Mouse (Mus musculus): ENCODE results near the gene Npnt. TPM values are rescaled to one million over a fixed set of nuclear protein-coding genes. Genes with fewer than 3 reads are reported as not detected.

The Npnt gene
- total RNA-seq, 2 experiments from 2014 or later = 84.2 to 87.6 TPM

- DNase-seq (ENCODE audit: extremely low spot score in 1 of 2, low spot score in 2 of 2) = no peak
- intact Hi-C loops (cut with DNase I) = no loop called here
These were observed 7.3 kb downstream of the Npnt start for GRCm38 (mm10) chr3:132942778-132943177.

- no peak for DNase-seq (ENCODE audit: extremely low spot score in 1 of 2, low spot score in 2 of 2)
- intact Hi-C loops (cut with DNase I) = no loop called here
These were observed 9.7 kb downstream of the Npnt start for GRCm38 (mm10) chr3:132940181-132940990.

- intact Hi-C loops (cut with DNase I) = no loop called here
- no peak for DNase-seq (ENCODE audit: extremely low spot score in 1 of 2, low spot score in 2 of 2)
These were observed 11.1 kb downstream of the Npnt start for GRCm38 (mm10) chr3:132939006-132939405.

- DNase-seq (ENCODE audit: extremely low spot score in 1 of 2, low spot score in 2 of 2) = no peak
- intact Hi-C loops (cut with DNase I) = no loop called here
These were observed 15.4 kb downstream of the Npnt start for GRCm38 (mm10) chr3:132934649-132935048.

- DNase-seq (ENCODE audit: extremely low spot score in 1 of 2, low spot score in 2 of 2) = no peak
- intact Hi-C loops (cut with DNase I) = no loop called here
These were observed 18.6 kb downstream of the Npnt start for GRCm38 (mm10) chr3:132931526-132931925.

- no peak for DNase-seq (ENCODE audit: extremely low spot score in 1 of 2, low spot score in 2 of 2)
- intact Hi-C loops (cut with DNase I) = no loop called here
These were observed 20.2 kb downstream of the Npnt start for GRCm38 (mm10) chr3:132929866-132930265.

GRCm38 (mm10) chr3:132928186-132928585 lies 21.9 kb downstream of the Npnt start:
- DNase-seq (ENCODE audit: extremely low spot score in 1 of 2, low spot score in 2 of 2) = no peak

GRCm38 (mm10) chr3:132919798-132920197 lies 30.3 kb downstream of the Npnt start:
- no peak for DNase-seq (ENCODE audit: extremely low spot score in 1 of 2, low spot score in 2 of 2)
- intact Hi-C loops (cut with DNase I) = no loop called here

More at GRCm38 (mm10) chr3:132928186-132928585, 21.9 kb downstream of the Npnt start:
- intact Hi-C loops (cut with DNase I) = no loop called here

GRCm38 (mm10) chr3:132919240-132919639 lies 30.9 kb downstream of the Npnt start:
- DNase-seq (ENCODE audit: extremely low spot score in 1 of 2, low spot score in 2 of 2) = no peak
- intact Hi-C loops (cut with DNase I) = no loop called here

- intact Hi-C loops (cut with DNase I) = no loop called here
- no peak for DNase-seq (ENCODE audit: extremely low spot score in 1 of 2, low spot score in 2 of 2)
These were observed 32.6 kb downstream of the Npnt start for GRCm38 (mm10) chr3:132917356-132918090.

- intact Hi-C loops (cut with DNase I) = no loop called here
These were observed 34.4 kb downstream of the Npnt start for GRCm38 (mm10) chr3:132915661-132916060.

GRCm38 (mm10) chr3:132912420-132912819 lies 37.7 kb downstream of the Npnt start:
- intact Hi-C loops (cut with DNase I) = no loop called here
- no peak for DNase-seq (ENCODE audit: extremely low spot score in 1 of 2, low spot score in 2 of 2)

More at GRCm38 (mm10) chr3:132915661-132916060, 34.4 kb downstream of the Npnt start:
- DNase-seq (ENCODE audit: extremely low spot score in 1 of 2, low spot score in 2 of 2) = no peak

GRCm38 (mm10) chr3:132911716-132912115 lies 38.4 kb downstream of the Npnt start:
- intact Hi-C loops (cut with DNase I) = no loop called here
- DNase-seq (ENCODE audit: extremely low spot score in 1 of 2, low spot score in 2 of 2) = no peak

GRCm38 (mm10) chr3:132910727-132911126 lies 39.4 kb downstream of the Npnt start:
- DNase-seq (ENCODE audit: extremely low spot score in 1 of 2, low spot score in 2 of 2) = no peak
- intact Hi-C loops (cut with DNase I) = no loop called here

- intact Hi-C loops (cut with DNase I) = no loop called here
These were observed 40.4 kb downstream of the Npnt start for GRCm38 (mm10) chr3:132909736-132910135.

GRCm38 (mm10) chr3:132907506-132908203 lies 42.4 kb downstream of the Npnt start:
- no peak for DNase-seq (ENCODE audit: extremely low spot score in 1 of 2, low spot score in 2 of 2)
- intact Hi-C loops (cut with DNase I) = no loop called here

More at GRCm38 (mm10) chr3:132909736-132910135, 40.4 kb downstream of the Npnt start:
- DNase-seq (ENCODE audit: extremely low spot score in 1 of 2, low spot score in 2 of 2) = no peak

- DNase-seq (ENCODE audit: extremely low spot score in 1 of 2, low spot score in 2 of 2) = no peak
- intact Hi-C loops (cut with DNase I) = no loop called here
These were observed 44.7 kb downstream of the Npnt start for GRCm38 (mm10) chr3:132905224-132905930.

GRCm38 (mm10) chr3:132903386-132903785 lies 46.7 kb downstream of the Npnt start:
- no peak for DNase-seq (ENCODE audit: extremely low spot score in 1 of 2, low spot score in 2 of 2)
- intact Hi-C loops (cut with DNase I) = no loop called here

GRCm38 (mm10) chr3:132902921-132903320 lies 47.2 kb downstream of the Npnt start:
- DNase-seq (ENCODE audit: extremely low spot score in 1 of 2, low spot score in 2 of 2) = no peak
- intact Hi-C loops (cut with DNase I) = no loop called here
